Mouse (Mus musculus) brain, embryonic 14.5 days (tissue): ENCODE data around the gene Cntln. TPM values are rescaled to one million over a fixed set of nuclear protein-coding genes. Genes with fewer than 3 reads are reported as not detected.

ENCODE experiments used
- DNase-seq: peaks from one replicate; pipeline ENCODE4 v3.0.0-alpha.2; 2011; ENCODE audit warnings: low read depth
- CTCF ChIP-seq: fragments of 200-500 bp; IDR thresholded peaks from 2 replicates; pipeline ENCODE4 v1.5.1; 2012; ENCODE audit warnings: inconsistent platforms, mild to moderate bottlenecking, moderate library complexity, borderline replicate concordance; ENCODE audit not compliant: insufficient read depth, insufficient read length; ENCODE audit errors: extremely low read depth
- POLR2A ChIP-seq: fragments of 200-500 bp; IDR thresholded peaks from 2 replicates; pipeline ENCODE4 v1.6.1; 2012; ENCODE audit warnings: mild to moderate bottlenecking, inconsistent platforms, borderline replicate concordance; ENCODE audit not compliant: poor library complexity, insufficient read depth, insufficient read length, severe bottlenecking; ENCODE audit errors: extremely low read depth
- polyA plus RNA-seq: library from polyadenylated mRNA; depleted of rRNA; stranded (reverse); fragments of >200 nt; gene quantifications from 2 replicates; pipeline ENCODE4 v1.2.3, GENCODE M21; 2012; rRNA removed

The Cntln gene
- polyA plus RNA-seq, 1 experiment: 9.7 TPM

DNA sequence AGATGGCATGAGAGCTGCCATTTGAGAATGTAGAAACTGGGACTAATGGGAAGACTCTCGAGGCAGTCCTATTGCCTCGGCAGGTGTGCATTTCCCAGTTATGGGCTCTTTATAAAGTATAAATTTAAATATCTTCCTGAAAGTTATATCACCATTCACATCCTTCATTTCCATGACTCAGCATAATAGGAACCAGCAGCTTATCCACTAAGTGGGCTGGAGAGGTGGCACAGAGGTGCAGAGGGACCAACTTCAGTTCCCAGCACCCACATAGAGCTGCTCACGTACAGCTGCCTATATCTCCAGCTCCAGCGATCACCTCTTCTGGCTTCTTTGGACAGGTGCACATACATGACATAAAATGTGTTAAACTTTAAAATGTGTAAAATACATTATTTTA lies 218.1 kb downstream of the Cntln start:
- DNase-seq: no peak
- TF ChIP-seq CTCF (no peak), POLR2A (no peak)

DNA sequence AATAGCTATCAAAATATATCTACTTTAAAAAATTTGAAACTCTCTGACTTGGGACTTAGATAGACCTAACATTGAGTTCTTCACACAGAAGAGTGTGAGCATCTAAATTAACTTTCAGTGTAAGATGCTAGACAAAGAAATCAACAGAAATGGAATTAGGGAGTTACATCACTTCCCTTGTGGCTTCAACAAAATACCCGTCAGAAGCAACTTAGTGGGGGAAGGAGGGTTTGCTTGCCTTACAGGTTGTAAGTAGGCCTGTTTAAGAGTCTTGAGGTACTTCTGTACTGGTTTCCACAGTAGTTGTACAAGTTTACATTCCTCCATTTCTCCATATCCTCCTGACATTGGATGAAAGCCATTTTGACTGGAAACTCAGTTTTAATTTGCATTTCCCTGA lies 222.3 kb downstream of the Cntln start:
- no peak for DNase-seq
- TF ChIP-seq POLR2A (no peak), CTCF (no peak)

DNA sequence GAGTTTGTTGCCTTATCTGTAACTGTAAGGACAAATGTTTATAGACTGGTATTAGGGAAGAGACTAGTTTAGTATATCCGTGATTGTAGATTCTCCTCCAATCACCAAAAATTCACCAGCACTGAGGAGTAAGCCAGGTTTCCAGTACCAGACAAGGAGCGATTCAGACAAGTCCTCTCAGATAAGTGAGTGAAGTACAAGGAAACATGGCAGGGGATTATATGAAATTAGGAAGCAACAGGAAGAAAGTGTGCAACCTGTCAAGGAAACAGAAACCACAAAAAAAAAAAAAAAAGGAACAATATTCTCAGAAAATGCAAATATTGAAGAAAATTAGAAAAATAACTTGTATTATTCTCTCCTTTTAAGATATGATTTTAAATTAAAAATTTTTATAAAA lies 222.9 kb downstream of the Cntln start:
- no peak for DNase-seq
- TF ChIP-seq POLR2A: no peak

DNA sequence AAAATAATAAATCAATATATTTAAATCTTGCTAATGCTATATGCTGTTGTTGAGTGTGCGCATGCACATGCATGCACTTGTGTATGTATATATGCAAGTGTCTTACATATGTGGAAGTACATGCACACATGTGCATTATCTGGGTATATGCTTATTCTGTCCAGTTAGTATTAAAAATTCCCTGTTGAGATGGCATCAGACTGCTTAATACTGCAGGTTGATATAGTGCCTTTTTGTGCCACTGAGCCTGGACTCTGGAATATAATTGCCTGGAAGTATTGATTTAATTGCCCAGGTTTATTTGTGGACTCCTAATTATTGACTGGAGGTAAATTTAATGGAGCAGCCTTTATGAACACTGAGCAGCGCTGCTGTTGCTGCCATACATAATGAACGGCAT lies 236.2 kb downstream of the Cntln start:
- TF ChIP-seq POLR2A: no peak
- TF ChIP-seq CTCF: no peak
- no peak for DNase-seq

DNA sequence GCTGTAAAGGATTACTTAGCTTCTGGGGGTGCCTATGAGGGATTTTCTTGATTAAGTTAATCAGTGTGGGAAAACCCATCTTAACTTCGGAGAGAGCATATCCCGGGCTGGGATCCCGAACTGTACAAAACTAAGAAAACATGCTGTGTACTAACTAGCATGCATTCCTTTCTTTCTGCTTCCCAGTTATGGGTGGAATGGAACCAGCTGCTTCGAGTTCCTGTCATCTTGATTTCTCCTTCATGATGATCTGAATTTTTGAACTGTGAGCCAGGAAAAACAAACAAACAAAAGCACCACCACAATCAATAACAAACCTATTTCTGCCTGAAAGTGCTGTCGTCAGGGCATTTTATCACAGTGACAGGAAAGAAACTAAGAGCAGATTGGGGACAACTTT lies 265.6 kb downstream of the Cntln start:
- DNase-seq: no peak
- no peak for TF ChIP-seq POLR2A
- TF ChIP-seq CTCF: no peak

DNA sequence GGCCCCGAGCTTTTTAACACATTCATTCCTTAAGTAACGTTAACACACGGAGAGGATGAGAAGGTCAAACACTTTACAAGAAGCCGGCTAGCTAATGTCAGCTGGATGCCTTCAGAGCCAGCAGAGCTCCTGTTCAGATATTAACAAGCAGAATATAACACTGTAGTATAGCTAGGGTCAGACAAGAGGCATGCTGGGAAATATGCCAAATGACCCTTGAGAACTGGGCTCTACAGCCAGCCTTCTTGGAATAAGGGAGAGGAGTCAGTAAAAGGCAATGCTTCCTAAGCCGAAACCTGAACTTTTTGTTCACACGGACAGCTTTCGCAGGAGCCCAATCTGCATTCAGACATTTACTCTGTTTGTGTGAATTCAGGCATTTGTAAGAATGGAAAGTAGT lies 267.8 kb downstream of the Cntln start:
- no peak for TF ChIP-seq CTCF
- DNase-seq: peak; percentile 6

DNA sequence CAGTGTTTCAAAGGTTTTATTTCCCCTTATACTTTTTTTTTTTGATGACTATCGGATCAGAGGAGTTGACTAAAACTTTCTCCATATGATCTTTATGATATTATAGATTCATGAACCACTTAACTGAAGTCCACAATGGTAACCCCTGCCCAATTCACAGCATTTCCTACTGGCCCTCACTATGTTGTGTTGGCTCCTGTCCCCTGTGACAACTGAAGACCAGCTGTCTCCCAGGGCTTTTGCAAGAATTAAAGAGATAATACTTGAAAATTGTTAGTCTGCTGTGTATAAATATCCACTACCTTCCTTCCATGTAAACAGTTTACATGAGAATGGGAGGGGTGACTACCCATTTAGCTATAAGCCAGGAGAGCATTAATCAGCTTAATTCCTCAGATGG lies 270.3 kb downstream of the Cntln start:
- no peak for TF ChIP-seq CTCF
- no peak for TF ChIP-seq POLR2A
- no peak for DNase-seq

DNA sequence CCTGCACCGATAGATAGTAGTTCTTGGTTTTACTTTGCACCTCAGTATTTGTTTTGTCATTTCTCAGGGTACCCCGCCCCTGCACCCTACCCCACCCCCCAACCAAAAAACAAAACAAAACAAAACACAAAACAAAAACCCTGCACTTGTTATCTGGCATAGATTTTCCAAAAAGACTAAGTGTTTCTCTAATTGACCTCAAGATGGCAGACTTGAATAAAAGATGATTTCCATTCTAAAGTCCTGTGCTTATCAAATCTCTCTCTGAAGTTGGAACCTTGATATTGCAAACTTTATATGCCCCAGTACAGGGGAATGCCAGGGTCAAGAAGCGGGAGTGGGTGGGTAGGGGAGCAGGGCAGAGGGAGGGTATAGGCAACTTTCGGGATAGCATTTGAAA lies 277.0 kb downstream of the Cntln start:
- TF ChIP-seq CTCF (no peak), POLR2A (no peak)
- peak; percentile 66 for DNase-seq

DNA sequence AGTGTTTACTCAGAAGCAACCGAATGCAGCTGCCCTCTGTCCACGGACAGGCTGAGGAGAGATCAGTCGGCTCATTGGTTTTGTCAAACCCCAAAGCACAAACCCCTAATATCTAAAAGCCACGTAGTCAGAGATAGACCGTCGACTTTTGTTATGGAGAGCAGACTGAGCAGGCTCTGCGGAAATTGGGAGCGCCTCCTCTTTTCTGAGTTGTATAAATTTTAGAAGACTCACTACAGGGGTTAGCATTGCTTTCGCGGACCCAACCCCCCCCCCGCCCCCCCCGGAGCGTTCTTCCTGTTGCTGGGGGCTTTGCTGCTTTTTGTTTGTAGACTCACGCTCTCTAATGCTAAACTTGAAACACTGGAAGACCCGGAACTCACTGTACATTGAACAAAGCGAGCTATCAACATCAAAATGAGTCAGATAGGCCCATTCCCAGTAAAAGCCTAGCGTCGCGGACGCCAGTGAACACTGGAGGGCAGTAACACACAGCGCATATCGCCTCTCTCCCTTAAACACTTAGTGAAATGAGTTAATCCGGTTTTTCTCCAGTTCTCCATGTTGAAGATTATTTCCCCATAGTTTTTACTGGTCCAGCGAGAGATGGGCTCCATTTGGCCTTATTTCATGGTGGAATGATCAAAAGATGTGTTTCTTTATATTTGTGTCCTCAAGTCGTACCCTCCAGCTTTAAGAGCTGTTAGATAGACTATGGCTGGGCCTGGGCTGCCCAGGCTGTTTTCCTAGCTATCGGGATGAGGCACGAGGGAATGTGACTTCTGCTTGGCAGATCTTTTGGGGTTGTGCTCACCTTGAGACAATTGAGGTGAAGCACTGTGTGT lies 278.6 kb downstream of the Cntln start:
- TF ChIP-seq POLR2A: no peak
- TF ChIP-seq CTCF: peak; percentile 96
- peak; percentile 92 for DNase-seq

DNA sequence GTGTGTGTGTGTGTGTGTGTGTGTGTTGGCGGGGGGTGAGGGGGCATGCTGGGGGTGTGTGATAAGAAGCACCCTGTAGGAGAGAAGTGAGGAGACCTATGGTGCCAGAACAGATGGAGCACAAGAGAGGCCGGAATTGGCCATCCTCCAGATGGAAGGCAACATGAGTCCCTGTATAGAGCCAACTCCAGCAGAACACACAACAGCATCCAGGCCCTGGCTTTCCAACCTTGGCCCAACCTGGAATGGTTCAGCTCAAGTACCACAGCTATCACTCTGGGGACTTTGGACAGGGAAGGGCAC lies 279.2 kb downstream of the Cntln start:
- DNase-seq: peak; percentile 20
- no peak for TF ChIP-seq CTCF
- TF ChIP-seq POLR2A: no peak

DNA sequence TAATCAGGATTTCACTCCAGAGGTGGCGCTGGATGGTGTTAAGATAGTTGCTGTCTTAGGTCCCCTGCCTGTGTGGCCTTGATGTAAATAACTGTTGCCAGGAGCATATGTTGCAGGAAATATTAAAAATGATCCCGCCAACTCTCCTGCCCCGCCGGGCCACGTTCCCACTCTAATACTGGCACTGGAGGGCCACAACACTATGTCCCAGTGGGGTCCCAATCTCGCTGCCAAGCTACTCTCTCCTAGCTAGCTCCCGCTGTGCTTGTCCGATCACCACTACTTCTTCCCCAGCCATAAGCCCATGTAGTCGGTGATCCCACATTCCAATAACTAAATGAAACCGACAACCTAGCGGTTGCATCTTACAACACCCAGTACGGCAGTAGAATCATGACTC lies 283.9 kb downstream of the Cntln start:
- TF ChIP-seq CTCF (no peak), POLR2A (no peak)
- DNase-seq: no peak

DNA sequence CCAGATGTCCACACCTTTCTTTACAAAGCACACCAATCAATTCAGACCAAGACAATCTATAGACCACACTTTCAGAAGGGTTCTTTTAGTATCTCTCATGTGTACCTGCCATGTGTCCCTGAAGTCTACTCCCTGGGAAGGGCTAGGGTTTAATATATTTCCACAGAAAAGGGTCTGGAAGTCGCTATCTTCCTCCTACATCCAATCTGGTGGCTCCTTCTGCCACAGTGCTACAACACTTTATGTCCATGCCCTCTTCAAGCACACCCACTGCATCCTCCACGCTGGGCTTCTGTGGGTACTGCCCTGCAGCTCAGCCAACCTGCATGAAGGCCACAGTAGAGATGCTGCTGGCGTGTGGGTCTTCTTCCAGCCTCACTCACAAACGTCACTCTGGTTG lies 291.4 kb downstream of the Cntln start:
- DNase-seq: no peak
- TF ChIP-seq POLR2A: no peak
- no peak for TF ChIP-seq CTCF

DNA sequence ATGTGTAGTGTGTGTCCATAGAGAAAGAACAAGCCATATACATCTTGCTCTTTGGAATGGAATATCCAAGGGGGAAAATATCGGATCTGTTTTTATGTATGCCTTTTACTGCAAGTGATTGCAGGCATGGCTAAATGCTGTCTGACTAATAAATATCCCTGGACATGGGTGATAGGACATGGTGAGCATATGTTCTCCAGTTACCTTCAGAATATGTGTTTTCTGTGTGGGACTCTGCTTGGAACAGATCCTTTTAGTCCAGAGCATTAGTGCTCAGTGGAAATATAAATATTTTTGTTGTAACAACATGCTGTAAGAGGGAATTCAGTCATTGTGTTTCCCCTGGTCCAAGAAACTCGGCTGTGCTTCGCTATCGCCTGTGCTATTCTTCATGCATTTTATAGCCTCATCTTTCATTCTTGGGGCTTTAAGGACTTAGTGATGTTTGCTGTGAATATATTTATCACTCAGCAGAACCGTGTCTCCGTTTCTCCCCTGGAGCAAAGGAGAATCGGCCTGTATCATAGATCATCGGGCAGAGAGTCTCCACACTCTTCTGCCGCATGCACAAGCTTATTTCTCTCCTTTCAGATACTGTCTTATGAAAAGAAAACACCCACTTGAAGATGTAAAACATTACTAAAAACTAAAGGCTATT lies 294.4 kb downstream of the Cntln start:
- TF ChIP-seq POLR2A (no peak), CTCF (no peak)
- DNase-seq: no peak

Other genes starting within 250 kb of the Cntln start
- 9.8 and 15.2 TPM in 2 replicates for gene Bnc2, start 209.0 kb upstream of the Cntln start, polyA plus RNA-seq